Mouse (Mus musculus) limb, embryonic 13.5 days (tissue): ENCODE measurements around the gene Tfpi. TPM values are rescaled to one million over a fixed set of nuclear protein-coding genes. Genes with fewer than 3 reads are reported as not detected.
"Not testable (repeated sequence)": the region's sequence is repeated elsewhere in the genome, so short reads cannot be mapped to it uniquely, and the experiment has no call there.

Experiments used
- ATAC-seq: fragments of 200-750 bp; cut with Nextera tagmentation; 2 replicates; pipeline ENCODE4 v1.8.0; 2017; ENCODE audit warnings: low read depth, moderate number of reproducible peaks, moderate TSS enrichment; ENCODE audit not compliant: low FRiP score
- H3K27ac ChIP-seq: fragments of 300-500 bp; sonication (generic); 2 replicates; pipeline ENCODE4 v1.5.1; 2015; ENCODE audit warnings: inconsistent platforms, mild to moderate bottlenecking, moderate library complexity
- H3K27me3 ChIP-seq: fragments of 300-500 bp; sonication (generic); 2 replicates; pipeline ENCODE4 v1.6.1; 2015; ENCODE audit warnings: mild to moderate bottlenecking, inconsistent platforms
- H3K36me3 ChIP-seq: fragments of 300-500 bp; sonication (generic); 2 replicates; pipeline ENCODE4 v1.6.1; 2015; ENCODE audit warnings: inconsistent platforms, mild to moderate bottlenecking, moderate library complexity
- H3K4me1 ChIP-seq: fragments of 300-500 bp; sonication (generic); 2 replicates; pipeline ENCODE4 v1.6.1; 2015; ENCODE audit warnings: inconsistent platforms
- H3K4me2 ChIP-seq: fragments of 300-500 bp; sonication (generic); replicated peaks from 2 replicates; pipeline ENCODE4 v1.6.1; 2015; ENCODE audit warnings: inconsistent platforms, mild to moderate bottlenecking, moderate library complexity
- H3K4me3 ChIP-seq: fragments of 300-500 bp; sonication (generic); 2 replicates; pipeline ENCODE4 v1.5.1; 2015; ENCODE audit warnings: moderate library complexity, mild to moderate bottlenecking, inconsistent platforms
- H3K9ac ChIP-seq: fragments of 300-500 bp; sonication (generic); 2 replicates; pipeline ENCODE4 v1.6.1; 2015; ENCODE audit warnings: mild to moderate bottlenecking, inconsistent platforms
- H3K9me3 ChIP-seq: fragments of 300-500 bp; sonication (generic); 2 replicates; pipeline ENCODE4 v1.6.1; 2016; ENCODE audit warnings: inconsistent platforms
- WGBS: fragments of 180-500 bp; shearing (Covaris S2); methylation state at CpG from one replicate; pipeline ENCODE4 v1.1.7; 2015; 5-methylcytosine and 5-hydroxymethylcytosine counted together
- polyA plus RNA-seq: library from polyadenylated mRNA; unstranded; fragments of >200 nt; fragmentation: Nextera tagmentation; extraction: Ambion mirVana; gene quantifications from 2 replicates; pipeline ENCODE4 v1.2.1, GENCODE M21; 2015

Gene Tfpi
- polyA plus RNA-seq, 1 experiment from 2014 or later, result 28.2 TPM

DNA sequence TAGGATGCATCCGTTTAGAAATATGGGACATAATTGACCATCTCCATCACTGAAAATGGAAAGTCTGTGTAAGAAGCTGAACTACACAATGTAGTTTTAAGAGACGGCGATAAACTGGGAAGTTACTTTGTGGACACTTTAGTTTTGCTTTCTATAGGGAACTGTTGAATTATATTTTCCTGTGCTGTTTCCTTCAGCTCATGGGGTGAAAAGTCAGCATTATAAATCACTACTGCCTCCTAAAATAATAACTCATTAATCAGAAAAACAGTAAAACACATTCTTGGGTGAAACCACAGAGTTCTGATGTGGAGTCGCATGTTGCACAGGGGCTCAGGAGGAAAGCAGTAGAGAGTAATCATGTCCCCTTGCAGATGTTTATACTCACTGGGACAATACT lies 50.0 kb downstream of the Tfpi start:
- H3K4me1 ChIP-seq, result peaks cover 3% of the 10 kb centered on the region; the same call in 1 of the 2 replicates
- H3K27ac ChIP-seq, result no peak overlapping the region
- ATAC-seq, result no peak
- no peaks in the 10 kb centered on the region for H3K36me3 ChIP-seq
- H3K4me2 ChIP-seq, result no peak overlapping the region
- no peaks in the 10 kb centered on the region; the same call in 1 of the 2 replicates for H3K27me3 ChIP-seq
- no peak overlapping the region for H3K9ac ChIP-seq
- H3K9me3 ChIP-seq, result no peaks in the 10 kb centered on the region
- no peak overlapping the region for H3K4me3 ChIP-seq
- WGBS, result 72% methylated on average over 4 of the region's 4 CpGs

GRCm38 (mm10) chr2:84425138-84425537 lies 51.4 kb downstream of the Tfpi start, which contains the start of gene Calcrl:
Calcrl (minus strand) TSS chr2:84425411.
- peak within 1 kb of the TSS; percentile 63 for H3K9ac ChIP-seq

GRCm38 (mm10) chr2:84416501-84416900 lies 60.1 kb downstream of the Tfpi start:
- no peaks in the 10 kb centered on the region for H3K9me3 ChIP-seq
- 87% methylated on average over 4 of the region's 4 CpGs for WGBS
- no peaks in the 10 kb centered on the region for H3K4me1 ChIP-seq
- H3K27ac ChIP-seq, result no peak overlapping the region
- ATAC-seq, result no peak
- H3K9ac ChIP-seq, result no peak overlapping the region
- no peak overlapping the region for H3K4me2 ChIP-seq
- no peaks in the 10 kb centered on the region for H3K27me3 ChIP-seq
- no peak overlapping the region for H3K4me3 ChIP-seq
- H3K36me3 ChIP-seq, result no peaks in the 10 kb centered on the region

More at GRCm38 (mm10) chr2:84425138-84425537, 51.4 kb downstream of the Tfpi start, which contains the start of gene Calcrl:
- Histone ChIP-seq H3K9me3 (no peaks in the 10 kb centered on the region), H3K4me1 (peaks cover 3% of the 10 kb centered on the region; the same call in 1 of the 2 replicates), H3K4me2 (peak within 1 kb of the TSS; percentile 71), H3K36me3 (no peaks in the 10 kb centered on the region), H3K4me3 (peak within 1 kb of the TSS; percentile 43), H3K27ac (peak within 1 kb of the TSS; percentile 61; the same call in 1 of the 2 replicates), H3K27me3 (no peaks in the 10 kb centered on the region)
- peak; percentile 86 for ATAC-seq
- under 1% methylated on average over 10 of the region's 10 CpGs for WGBS

DNA sequence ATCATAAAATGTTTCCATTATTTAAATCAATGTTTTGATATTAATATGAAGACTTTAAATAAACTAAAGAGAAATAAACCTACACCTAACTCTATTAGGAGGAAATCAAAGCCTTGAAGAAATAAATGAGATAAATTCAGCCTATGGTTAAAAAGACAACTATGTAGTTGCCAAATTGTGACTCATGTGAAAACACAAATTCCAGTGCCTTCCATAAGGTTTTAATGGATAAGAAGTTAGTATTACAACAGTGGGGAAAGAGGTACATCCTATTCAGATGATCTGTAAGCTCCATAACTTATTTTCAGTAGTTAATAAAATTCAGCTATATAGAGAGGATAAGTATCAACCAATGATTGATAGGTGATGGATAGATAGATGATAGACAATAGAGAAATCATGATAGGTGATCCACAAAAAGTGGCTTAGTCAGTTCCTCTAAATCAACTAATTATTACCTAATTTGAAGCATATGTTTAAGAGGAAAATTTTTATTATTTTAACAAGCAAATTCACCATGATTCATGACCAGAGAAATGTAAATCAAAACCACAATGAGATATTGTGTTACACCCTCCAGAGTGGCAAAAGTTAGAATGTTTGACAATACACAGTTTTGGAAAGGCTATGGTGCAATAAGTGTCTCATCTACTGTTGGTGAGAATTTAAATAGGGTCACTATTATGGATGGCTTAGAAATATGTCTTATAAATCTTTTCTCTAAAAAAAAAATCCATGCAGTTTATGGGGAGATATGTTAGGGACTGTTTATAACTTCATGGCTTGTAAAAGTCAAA lies 66.6 kb downstream of the Tfpi start:
- ATAC-seq, result no peak
- Histone ChIP-seq H3K9me3 (no peaks in the 10 kb centered on the region), H3K9ac (no peak overlapping the region), H3K4me3 (no peak overlapping the region), H3K27me3 (no peaks in the 10 kb centered on the region), H3K4me1 (no peaks in the 10 kb centered on the region), H3K36me3 (no peaks in the 10 kb centered on the region), H3K27ac (no peak overlapping the region), H3K4me2 (no peak overlapping the region)

GRCm38 (mm10) chr2:84404834-84405233 lies 71.7 kb downstream of the Tfpi start:
- 89% methylated on average over 3 of the region's 3 CpGs for WGBS

GRCm38 (mm10) chr2:84402713-84403112 lies 73.9 kb downstream of the Tfpi start:
- H3K4me1 ChIP-seq, result no peaks in the 10 kb centered on the region
- ATAC-seq, result no peak
- WGBS, result 82% methylated on average over 3 of the region's 3 CpGs
- no peak overlapping the region for H3K4me3 ChIP-seq
- no peaks in the 10 kb centered on the region for H3K36me3 ChIP-seq
- H3K27ac ChIP-seq, result no peak overlapping the region
- no peaks in the 10 kb centered on the region for H3K27me3 ChIP-seq
- H3K9ac ChIP-seq, result no peak overlapping the region
- no peak overlapping the region for H3K4me2 ChIP-seq
- no peaks in the 10 kb centered on the region for H3K9me3 ChIP-seq

More at GRCm38 (mm10) chr2:84404834-84405233, 71.7 kb downstream of the Tfpi start:
- Histone ChIP-seq H3K4me1 (no peaks in the 10 kb centered on the region), H3K27ac (no peak overlapping the region), H3K9ac (no peak overlapping the region), H3K4me3 (no peak overlapping the region), H3K27me3 (no peaks in the 10 kb centered on the region), H3K36me3 (no peaks in the 10 kb centered on the region), H3K9me3 (no peaks in the 10 kb centered on the region), H3K4me2 (no peak overlapping the region)
- ATAC-seq, result no peak

DNA sequence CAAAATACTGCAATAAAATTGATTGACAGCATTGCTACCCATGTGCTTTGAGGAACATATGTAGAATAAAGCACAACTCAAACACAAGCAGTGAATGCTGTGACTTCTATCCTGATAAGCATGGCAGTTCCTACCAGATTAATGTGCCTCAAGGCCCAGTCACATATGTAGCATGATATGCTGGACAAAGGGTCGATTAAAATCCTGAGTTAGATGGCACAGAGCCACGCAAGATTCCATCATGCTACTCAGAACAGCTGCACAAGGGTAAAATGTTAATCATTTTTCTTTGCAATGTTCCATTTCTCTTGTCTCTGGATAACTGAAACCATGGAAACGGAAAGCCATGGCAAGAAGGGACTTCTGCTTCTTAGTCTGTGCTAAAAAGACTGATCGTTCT lies 80.0 kb downstream of the Tfpi start:
- WGBS, result 89% methylated on average over 4 of the region's 4 CpGs
- no peak overlapping the region for H3K4me2 ChIP-seq
- no peaks in the 10 kb centered on the region for H3K27me3 ChIP-seq
- H3K4me1 ChIP-seq, result no peaks in the 10 kb centered on the region
- ATAC-seq, result no peak
- no peak overlapping the region for H3K4me3 ChIP-seq
- no peaks in the 10 kb centered on the region for H3K36me3 ChIP-seq
- H3K27ac ChIP-seq, result no peak overlapping the region
- H3K9ac ChIP-seq, result no peak overlapping the region
- H3K9me3 ChIP-seq, result no peaks in the 10 kb centered on the region

GRCm38 (mm10) chr2:84393236-84393635 lies 83.3 kb downstream of the Tfpi start:
- WGBS, result 78% methylated on average over 4 of the region's 4 CpGs
- no peak overlapping the region for H3K27ac ChIP-seq
- no peaks in the 10 kb centered on the region for H3K4me1 ChIP-seq
- H3K27me3 ChIP-seq, result no peaks in the 10 kb centered on the region
- H3K4me2 ChIP-seq, result no peak overlapping the region
- H3K4me3 ChIP-seq, result no peak overlapping the region
- H3K9ac ChIP-seq, result no peak overlapping the region
- H3K9me3 ChIP-seq, result no peaks in the 10 kb centered on the region
- ATAC-seq, result no peak
- H3K36me3 ChIP-seq, result no peaks in the 10 kb centered on the region

GRCm38 (mm10) chr2:84389075-84389474 lies 87.5 kb downstream of the Tfpi start:
- Histone ChIP-seq H3K4me3 (no peak overlapping the region), H3K27me3 (no peaks in the 10 kb centered on the region), H3K9ac (no peak overlapping the region), H3K36me3 (no peaks in the 10 kb centered on the region), H3K4me2 (no peak overlapping the region), H3K9me3 (no peaks in the 10 kb centered on the region), H3K4me1 (peaks cover 3% of the 10 kb centered on the region; the same call in 1 of the 2 replicates), H3K27ac (no peak overlapping the region)
- no peak for ATAC-seq

GRCm38 (mm10) chr2:84388537-84388936 lies 88.0 kb downstream of the Tfpi start:
- H3K4me1 ChIP-seq, ATAC-seq, H3K4me3 ChIP-seq, H3K9me3 ChIP-seq, H3K36me3 ChIP-seq, H3K4me2 ChIP-seq, H3K27ac ChIP-seq, H3K27me3 ChIP-seq, H3K9ac ChIP-seq: not testable (repeated sequence)
- WGBS, result 91% methylated on average over 14 of the region's 14 CpGs

GRCm38 (mm10) chr2:84388023-84388416 lies 88.6 kb downstream of the Tfpi start:
- Histone ChIP-seq H3K9ac (no peak overlapping the region), H3K27ac (no peak overlapping the region), H3K4me2 (no peak overlapping the region), H3K27me3 (no peaks in the 10 kb centered on the region), H3K4me1 (peaks cover 3% of the 10 kb centered on the region; the same call in 1 of the 2 replicates), H3K36me3 (no peaks in the 10 kb centered on the region), H3K9me3 (no peaks in the 10 kb centered on the region), H3K4me3 (no peak overlapping the region)
- WGBS, result 79% methylated on average over 7 of the region's 7 CpGs
- no peak for ATAC-seq

DNA sequence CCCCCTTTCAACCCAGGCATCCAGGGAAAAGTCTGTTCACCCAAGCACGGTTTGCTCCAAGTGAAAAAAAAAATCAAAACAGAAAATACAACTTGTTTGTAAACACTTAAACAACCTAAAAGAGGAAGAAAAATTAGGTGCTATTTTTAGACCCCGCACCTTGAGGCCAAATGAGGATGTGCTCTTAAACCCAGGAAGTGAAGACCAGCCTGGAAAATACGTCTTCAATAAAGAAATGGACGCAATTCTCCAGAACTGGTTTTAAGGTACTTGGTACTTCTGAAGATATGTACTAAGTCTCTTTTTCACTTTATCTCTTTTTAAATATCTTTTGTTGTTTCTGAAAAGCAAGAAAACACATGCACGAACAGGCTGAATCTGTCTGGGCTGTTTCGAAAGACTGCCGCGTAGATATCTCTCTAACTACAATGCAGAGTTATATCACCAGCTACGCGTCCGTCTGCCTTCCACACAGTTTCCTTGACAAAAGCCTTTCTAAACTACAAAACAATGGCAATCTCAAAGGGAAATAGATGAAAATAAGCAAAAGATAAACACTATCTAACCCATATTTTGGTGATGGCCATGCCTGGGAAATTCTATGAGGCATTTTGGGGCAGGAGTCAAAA lies 89.1 kb downstream of the Tfpi start:
- H3K36me3 ChIP-seq, result no peaks in the 10 kb centered on the region
- no peak for ATAC-seq
- peak overlapping the region; percentile 26 for H3K4me3 ChIP-seq
- peak overlapping the region; percentile 52 for H3K4me2 ChIP-seq
- H3K4me1 ChIP-seq, result peaks cover 3% of the 10 kb centered on the region; the same call in 1 of the 2 replicates
- no peak overlapping the region for H3K27ac ChIP-seq
- H3K27me3 ChIP-seq, result no peaks in the 10 kb centered on the region
- H3K9me3 ChIP-seq, result no peaks in the 10 kb centered on the region
- 74% methylated on average over 11 of the region's 11 CpGs for WGBS
- H3K9ac ChIP-seq, result no peak overlapping the region
